11 mouse cellular contexts compared by ENCODE assay signal in genomic region chr14:40893884-40894283, GRCm38 (mm10). TPM values are rescaled to one million over a fixed set of nuclear protein-coding genes. Genes with fewer than 3 reads are reported as not detected.
DNase-seq lines count a peak whose midpoint lies in the region; ATAC-seq and TF ChIP-seq lines count a peak whose summit lies in the region.
"Had no signal": no experiment of that assay in that cellular context is flagged by ENCODE, and none has a peak within 500 bp of the region (broad histone marks: within the 10 kb centered on the region; RNA-seq: fewer than 3 reads in every experiment).

No protein-coding gene starts in this region.

- peak; percentile 2; the same call in 1 of the 2 replicates for ATAC-seq in heart, embryonic 12.5 days (ENCODE audit: insufficient number of reproducible peaks, low FRiP score)
- ATAC-seq in kidney, postnatal 0 days (replicated peaks; ENCODE audit: low FRiP score, low read depth): no peak
- ATAC-seq in midbrain, embryonic 16.5 days: peak; percentile 11; the same call in 1 of the 2 replicates

- H3K27me3 ChIP-seq in heart, embryonic 12.5 days (replicated peaks): no peaks in the 10 kb centered on the region
- H3K27me3 ChIP-seq in kidney, postnatal 0 days (ENCODE audit: insufficient read depth, low read length): no peaks in the 10 kb centered on the region
- H3K27me3 ChIP-seq in embryonic facial prominence, embryonic 10.5 days (replicated peaks; ENCODE audit: low read depth, poor library complexity, severe bottlenecking): no peaks in the 10 kb centered on the region
- no peaks in the 10 kb centered on the region for H3K27me3 ChIP-seq in midbrain, embryonic 16.5 days (ENCODE audit: control insufficient read depth, insufficient read depth, low read depth, low read length)
- H3K27me3 ChIP-seq: limb, embryonic 12.5 days; lung, embryonic 15.5 days had no signal

- H3K9me3 ChIP-seq in heart, embryonic 12.5 days (replicated peaks): no peaks in the 10 kb centered on the region
- H3K9me3 ChIP-seq in kidney, postnatal 0 days (replicated peaks; ENCODE audit: low read length): no peaks in the 10 kb centered on the region
- H3K9me3 ChIP-seq in embryonic facial prominence, embryonic 10.5 days: no peaks in the 10 kb centered on the region
- no peaks in the 10 kb centered on the region for H3K9me3 ChIP-seq in midbrain, embryonic 16.5 days (replicated peaks; ENCODE audit: control insufficient read depth, low read length, poor library complexity, severe bottlenecking)
- H3K9me3 ChIP-seq: limb, embryonic 12.5 days; lung, embryonic 15.5 days had no signal

- H3K36me3 ChIP-seq in heart, embryonic 12.5 days: no peaks in the 10 kb centered on the region
- no peaks in the 10 kb centered on the region for H3K36me3 ChIP-seq in kidney, postnatal 0 days (ENCODE audit: insufficient read depth, low read length)
- no peaks in the 10 kb centered on the region for H3K36me3 ChIP-seq in embryonic facial prominence, embryonic 10.5 days (replicated peaks)
- H3K36me3 ChIP-seq in midbrain, embryonic 16.5 days (ENCODE audit: control insufficient read depth, insufficient read depth, low read length): no peaks in the 10 kb centered on the region
- H3K36me3 ChIP-seq: limb, embryonic 12.5 days; lung, embryonic 15.5 days had no signal

- no peak overlapping the region for H3K27ac ChIP-seq in heart, embryonic 12.5 days (ENCODE audit: poor library complexity, severe bottlenecking)
- 0 out of 2 replicates have a peak overlapping the region, but pooled peaks have one; percentile 11 for H3K27ac ChIP-seq in kidney, postnatal 0 days
- H3K27ac ChIP-seq in embryonic facial prominence, embryonic 10.5 days (replicated peaks): no peak overlapping the region
- no peak overlapping the region for H3K27ac ChIP-seq in midbrain, embryonic 16.5 days (ENCODE audit: low read length)
- H3K27ac ChIP-seq: limb, embryonic 12.5 days; lung, embryonic 15.5 days had no signal

- no peak for DNase-seq in heart, adult 9 months (ENCODE audit: low spot score in 2 of 2)
- DNase-seq in kidney, postnatal 0 days (ENCODE audit: low spot score): no peak
- DNase-seq in kidney, adult 8-10 months: no peak
- DNase-seq in embryonic facial prominence, embryonic 10.5 days (ENCODE audit: low spot score): peak; percentile 31
- DNase-seq in cerebellum, postnatal 25 days: no peak
- DNase-seq in urinary bladder, adult 18-20 months (ENCODE audit: low spot score in 2 of 2): no peak

- H3K9ac ChIP-seq in heart, embryonic 12.5 days: no peak overlapping the region
- H3K9ac ChIP-seq in kidney, postnatal 0 days (ENCODE audit: low read depth, low read length): no peak overlapping the region
- no peak overlapping the region for H3K9ac ChIP-seq in midbrain, embryonic 16.5 days (ENCODE audit: low read depth, low read length)
- H3K9ac ChIP-seq: limb, embryonic 12.5 days; lung, embryonic 15.5 days had no signal

- TF ChIP-seq CTCF in kidney, postnatal 0 days (IDR thresholded peaks at IDR 0.05; ENCODE audit: low read depth): no peak

- peak overlapping the region; percentile 60 for H3K4me2 ChIP-seq in heart, embryonic 12.5 days
- peak overlapping the region; percentile 49; the same call in 1 of the 2 replicates for H3K4me2 ChIP-seq in kidney, postnatal 0 days (ENCODE audit: low read length)
- H3K4me2 ChIP-seq in midbrain, embryonic 16.5 days (ENCODE audit: low read length): peak overlapping the region; percentile 62; the same call in 1 of the 2 replicates

- 60% methylated on average over 8 of the region's 8 CpGs for WGBS in heart, embryonic 12.5 days
- WGBS in kidney, postnatal 0 days: 48% methylated on average over 8 of the region's 8 CpGs
- 48% methylated on average over 8 of the region's 8 CpGs for whole genome bisulfite sequencing in embryonic facial prominence, embryonic 10.5 days
- 76% methylated on average over 8 of the region's 8 CpGs for WGBS in midbrain, embryonic 16.5 days

- H3K4me1 ChIP-seq in heart, embryonic 12.5 days (replicated peaks): peaks cover 17% of the 10 kb centered on the region
- H3K4me1 ChIP-seq in kidney, postnatal 0 days (replicated peaks; ENCODE audit: insufficient read depth, low read length): 0 out of 2 replicates have a peak, but pooled peaks cover 14% of the 10 kb centered on the region
- H3K4me1 ChIP-seq in embryonic facial prominence, embryonic 10.5 days: peaks cover 25% of the 10 kb centered on the region
- H3K4me1 ChIP-seq in midbrain, embryonic 16.5 days (ENCODE audit: control insufficient read depth, insufficient read depth, low read length): peaks cover 8% of the 10 kb centered on the region

- no peak overlapping the region for H3K4me3 ChIP-seq in heart, embryonic 12.5 days
- no peak overlapping the region for H3K4me3 ChIP-seq in kidney, postnatal 0 days (replicated peaks; ENCODE audit: low read depth, low read length)
- H3K4me3 ChIP-seq in embryonic facial prominence, embryonic 10.5 days: no peak overlapping the region
- no peak overlapping the region for H3K4me3 ChIP-seq in midbrain, embryonic 16.5 days (ENCODE audit: low read depth, low read length)
- H3K4me3 ChIP-seq: lung, embryonic 15.5 days had no signal

RNA-seq across cellular contexts. Expression of gene Sh2d4b, which starts 0.8 kb away (rescaled TPM):
- 0.50 and 0.82 TPM in 2 replicates for polyA plus RNA-seq in heart, embryonic 12.5 days (2016; fragmentation: Nextera tagmentation; extraction: Ambion mirVana)
- 0.72 and 1.0 TPM in 2 replicates for polyA plus RNA-seq in kidney, postnatal 0 days (2015; fragmentation: Nextera tagmentation; extraction: Ambion mirVana)
- 0.40 and 0.57 TPM in 2 replicates for polyA plus RNA-seq in embryonic facial prominence, embryonic 10.5 days (2016; fragmentation: Nextera tagmentation; extraction: Ambion mirVana)
- 0.99 and 1.6 TPM in 2 replicates for polyA plus RNA-seq in midbrain, embryonic 16.5 days (2015; fragmentation: Nextera tagmentation; extraction: Ambion mirVana)
- polyA plus RNA-seq: intestine, postnatal 0 days had no signal
